Mouse (Mus musculus): ENCODE results near the gene Gm17662. TPM values are rescaled to one million over a fixed set of nuclear protein-coding genes. Genes with fewer than 3 reads are reported as not detected.

Gm17662 gene
- polyA plus RNA-seq (2015; fragmentation: Nextera tagmentation; extraction: Ambion mirVana): not detected in 2 replicates

GRCm38 (mm10) chr4:104857029-104857428 is at the start of gene Gm17662:
Gene Gm17662 (plus strand): TSS chr4:104857329.
- H3K9ac ChIP-seq (ENCODE audit: low read depth, low read length): no peak within 1 kb of the TSS
- ATAC-seq: no peak
- WGBS: 76% methylated on average over 1 of the region's 1 CpGs

GRCm38 (mm10) chr4:104810710-104811286 is 46.3 kb upstream of the Gm17662 start:
- Histone ChIP-seq H3K4me3 (ENCODE audit: low read length) (no peak overlapping the region), H3K9ac (ENCODE audit: low read depth, low read length) (no peak overlapping the region), H3K4me2 (ENCODE audit: low read depth, low read length) (no peak overlapping the region), H3K27me3 (replicated peaks; ENCODE audit: control insufficient read depth, insufficient read depth, low read length) (no peaks in the 10 kb centered on the region), H3K9me3 (ENCODE audit: control insufficient read depth, low read length) (no peaks in the 10 kb centered on the region), H3K4me1 (ENCODE audit: control insufficient read depth, insufficient read depth, low read length) (no peaks in the 10 kb centered on the region), H3K36me3 (ENCODE audit: control insufficient read depth, insufficient read depth, low read length) (no peaks in the 10 kb centered on the region), H3K27ac (ENCODE audit: low read length) (no peak overlapping the region)
- WGBS: 57% methylated on average over 10 of the region's 10 CpGs
- no peak for ATAC-seq

More at GRCm38 (mm10) chr4:104857029-104857428, at the start of gene Gm17662:
- H3K9me3 ChIP-seq (ENCODE audit: control insufficient read depth, low read length): no peaks in the 10 kb centered on the region
- no peaks in the 10 kb centered on the region for H3K27me3 ChIP-seq (replicated peaks; ENCODE audit: control insufficient read depth, insufficient read depth, low read length)
- H3K4me2 ChIP-seq (ENCODE audit: low read depth, low read length): no peak within 1 kb of the TSS
- no peak within 1 kb of the TSS for H3K27ac ChIP-seq (ENCODE audit: low read length)
- no peaks in the 10 kb centered on the region for H3K36me3 ChIP-seq (ENCODE audit: control insufficient read depth, insufficient read depth, low read length)
- no peak within 1 kb of the TSS for H3K4me3 ChIP-seq (ENCODE audit: low read length)
- no peaks in the 10 kb centered on the region for H3K4me1 ChIP-seq (ENCODE audit: control insufficient read depth, insufficient read depth, low read length)

DNA sequence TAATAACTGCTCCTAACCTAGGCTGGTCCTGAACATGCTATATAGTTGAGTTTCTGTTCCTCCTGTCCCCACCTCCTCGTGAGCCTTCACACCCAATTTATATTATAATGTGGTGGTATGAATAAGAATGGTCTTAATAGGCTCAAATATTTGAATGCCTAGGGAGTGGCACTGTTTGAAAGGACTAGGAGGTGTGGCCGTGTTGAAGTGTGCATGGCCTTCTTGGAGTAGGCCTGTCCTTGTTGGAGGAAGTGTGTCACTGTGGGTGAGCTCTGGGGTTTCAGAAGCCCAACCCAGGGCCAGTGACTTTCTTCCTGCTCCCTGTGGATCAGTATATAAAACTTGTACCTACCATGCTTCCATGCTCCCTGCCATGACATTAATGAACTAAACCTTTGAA is 43.5 kb upstream of the Gm17662 start:
- Histone ChIP-seq H3K27ac (ENCODE audit: low read length) (no peak overlapping the region), H3K4me3 (ENCODE audit: low read length) (no peak overlapping the region), H3K4me1 (ENCODE audit: control insufficient read depth, insufficient read depth, low read length) (no peaks in the 10 kb centered on the region), H3K4me2 (ENCODE audit: low read depth, low read length) (no peak overlapping the region), H3K9ac (ENCODE audit: low read depth, low read length) (no peak overlapping the region), H3K9me3 (ENCODE audit: control insufficient read depth, low read length) (no peaks in the 10 kb centered on the region), H3K36me3 (ENCODE audit: control insufficient read depth, insufficient read depth, low read length) (no peaks in the 10 kb centered on the region), H3K27me3 (replicated peaks; ENCODE audit: control insufficient read depth, insufficient read depth, low read length) (no peaks in the 10 kb centered on the region)
- no peak for ATAC-seq
- 83% methylated on average over 2 of the region's 2 CpGs for WGBS

- no peaks in the 10 kb centered on the region for H3K27me3 ChIP-seq (replicated peaks; ENCODE audit: control insufficient read depth, insufficient read depth, low read length)
- 83% methylated on average over 4 of the region's 4 CpGs for WGBS
- H3K4me2 ChIP-seq (ENCODE audit: low read depth, low read length): no peak overlapping the region
- no peak overlapping the region for H3K4me3 ChIP-seq (ENCODE audit: low read length)
- H3K27ac ChIP-seq (ENCODE audit: low read length): no peak overlapping the region
- no peaks in the 10 kb centered on the region for H3K9me3 ChIP-seq (ENCODE audit: control insufficient read depth, low read length)
- ATAC-seq: peak; percentile 64; the same call in 1 of the 2 replicates
- H3K9ac ChIP-seq (ENCODE audit: low read depth, low read length): no peak overlapping the region
- no peaks in the 10 kb centered on the region for H3K4me1 ChIP-seq (ENCODE audit: control insufficient read depth, insufficient read depth, low read length)
- no peaks in the 10 kb centered on the region for H3K36me3 ChIP-seq (ENCODE audit: control insufficient read depth, insufficient read depth, low read length)
Observed at GRCm38 (mm10) chr4:104816519-104817232, 40.5 kb upstream of the Gm17662 start.

GRCm38 (mm10) chr4:104817509-104817908 is 39.6 kb upstream of the Gm17662 start:
- Histone ChIP-seq H3K36me3 (ENCODE audit: control insufficient read depth, insufficient read depth, low read length) (no peaks in the 10 kb centered on the region), H3K9me3 (ENCODE audit: control insufficient read depth, low read length) (no peaks in the 10 kb centered on the region), H3K9ac (ENCODE audit: low read depth, low read length) (no peak overlapping the region), H3K27me3 (replicated peaks; ENCODE audit: control insufficient read depth, insufficient read depth, low read length) (no peaks in the 10 kb centered on the region), H3K27ac (ENCODE audit: low read length) (no peak overlapping the region), H3K4me3 (ENCODE audit: low read length) (no peak overlapping the region), H3K4me1 (ENCODE audit: control insufficient read depth, insufficient read depth, low read length) (no peaks in the 10 kb centered on the region), H3K4me2 (ENCODE audit: low read depth, low read length) (no peak overlapping the region)
- ATAC-seq: 0 out of 2 replicates have a peak, but pooled peaks have one; percentile 38
- WGBS: 61% methylated on average over 2 of the region's 2 CpGs

DNA sequence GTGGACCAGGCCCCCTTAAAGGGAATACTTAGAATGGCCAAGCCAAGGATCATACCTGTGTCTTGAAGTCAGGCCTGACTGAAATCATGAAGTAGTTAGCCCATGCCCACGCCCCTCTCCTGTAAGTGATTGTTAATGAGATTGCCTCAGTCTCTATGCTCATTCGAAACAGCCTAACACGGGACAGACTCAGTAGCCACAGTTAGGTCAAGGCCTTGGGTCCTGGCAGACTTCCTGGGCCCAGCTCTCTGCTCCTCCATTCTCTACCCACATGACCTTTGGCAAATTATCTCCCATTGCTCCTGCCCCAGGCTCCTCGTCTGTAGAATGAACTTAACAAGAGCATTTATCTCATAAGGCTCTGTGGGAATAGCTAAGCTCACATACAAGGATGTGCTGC is 38.1 kb upstream of the Gm17662 start:
- no peak for ATAC-seq
- no peak overlapping the region for H3K27ac ChIP-seq (ENCODE audit: low read length)
- H3K36me3 ChIP-seq (ENCODE audit: control insufficient read depth, insufficient read depth, low read length): no peaks in the 10 kb centered on the region
- H3K4me3 ChIP-seq (ENCODE audit: low read length): no peak overlapping the region
- no peak overlapping the region for H3K9ac ChIP-seq (ENCODE audit: low read depth, low read length)
- H3K4me1 ChIP-seq (ENCODE audit: control insufficient read depth, insufficient read depth, low read length): 0 out of 2 replicates have a peak, but pooled peaks cover 3% of the 10 kb centered on the region
- no peaks in the 10 kb centered on the region for H3K9me3 ChIP-seq (ENCODE audit: control insufficient read depth, low read length)
- H3K4me2 ChIP-seq (ENCODE audit: low read depth, low read length): no peak overlapping the region
- WGBS: 63% methylated on average over 4 of the region's 4 CpGs
- H3K27me3 ChIP-seq (replicated peaks; ENCODE audit: control insufficient read depth, insufficient read depth, low read length): no peaks in the 10 kb centered on the region

GRCm38 (mm10) chr4:104819891-104820290 is 37.2 kb upstream of the Gm17662 start:
- no peak overlapping the region for H3K4me3 ChIP-seq (ENCODE audit: low read length)
- H3K9me3 ChIP-seq (ENCODE audit: control insufficient read depth, low read length): no peaks in the 10 kb centered on the region
- no peak overlapping the region for H3K27ac ChIP-seq (ENCODE audit: low read length)
- H3K36me3 ChIP-seq (ENCODE audit: control insufficient read depth, insufficient read depth, low read length): no peaks in the 10 kb centered on the region
- no peaks in the 10 kb centered on the region for H3K27me3 ChIP-seq (replicated peaks; ENCODE audit: control insufficient read depth, insufficient read depth, low read length)
- no peak for ATAC-seq
- no peak overlapping the region for H3K4me2 ChIP-seq (ENCODE audit: low read depth, low read length)
- no peak overlapping the region for H3K9ac ChIP-seq (ENCODE audit: low read depth, low read length)
- 0 out of 2 replicates have a peak, but pooled peaks cover 3% of the 10 kb centered on the region for H3K4me1 ChIP-seq (ENCODE audit: control insufficient read depth, insufficient read depth, low read length)
- WGBS: 69% methylated on average over 4 of the region's 4 CpGs

- 47% methylated on average over 4 of the region's 4 CpGs for WGBS
- Histone ChIP-seq H3K9ac (ENCODE audit: low read depth, low read length) (no peak overlapping the region), H3K4me2 (ENCODE audit: low read depth, low read length) (no peak overlapping the region), H3K9me3 (ENCODE audit: control insufficient read depth, low read length) (no peaks in the 10 kb centered on the region), H3K4me3 (ENCODE audit: low read length) (no peak overlapping the region), H3K27ac (ENCODE audit: low read length) (peak overlapping the region; percentile 28; the same call in 1 of the 2 replicates), H3K27me3 (replicated peaks; ENCODE audit: control insufficient read depth, insufficient read depth, low read length) (no peaks in the 10 kb centered on the region), H3K36me3 (ENCODE audit: control insufficient read depth, insufficient read depth, low read length) (no peaks in the 10 kb centered on the region), H3K4me1 (ENCODE audit: control insufficient read depth, insufficient read depth, low read length) (0 out of 2 replicates have a peak, but pooled peaks cover 3% of the 10 kb centered on the region)
- ATAC-seq: peak; percentile 88
Observed at GRCm38 (mm10) chr4:104823597-104824101, 33.5 kb upstream of the Gm17662 start.

DNA sequence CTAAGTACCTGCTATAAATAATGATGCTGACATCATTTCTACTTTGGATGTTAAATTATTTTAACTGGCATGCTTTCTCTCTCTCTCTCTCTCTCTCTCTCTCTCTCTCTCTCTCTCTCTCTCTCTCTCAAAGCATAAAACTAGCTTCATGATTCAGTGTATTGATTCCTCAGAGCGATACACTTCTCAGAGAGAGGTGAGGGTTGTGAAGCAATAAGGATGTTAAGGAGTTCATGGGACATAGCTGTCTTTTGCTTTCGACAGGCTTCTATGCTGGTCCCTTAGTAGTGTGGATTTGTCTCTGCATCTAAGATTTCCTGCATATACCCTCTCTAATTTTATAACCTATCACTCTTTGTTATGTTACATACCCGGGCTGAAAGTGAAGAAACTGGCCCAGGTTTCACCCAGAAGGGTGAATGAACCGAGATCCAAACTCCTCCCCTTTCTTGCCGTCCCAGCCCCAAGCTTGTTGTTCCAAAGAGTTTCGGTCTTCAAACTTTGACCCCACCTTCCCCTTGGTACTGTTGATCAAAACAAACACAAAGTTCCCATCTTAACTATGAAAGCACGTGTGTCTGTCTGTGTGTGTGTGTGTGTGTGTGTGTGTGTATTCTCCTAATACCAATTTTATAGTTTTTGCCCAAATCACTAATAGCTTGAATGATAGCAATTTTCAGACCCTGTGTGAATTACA is 32.6 kb upstream of the Gm17662 start:
- 59% methylated on average over 7 of the region's 7 CpGs for WGBS
- Histone ChIP-seq H3K27me3 (replicated peaks; ENCODE audit: control insufficient read depth, insufficient read depth, low read length) (no peaks in the 10 kb centered on the region), H3K36me3 (ENCODE audit: control insufficient read depth, insufficient read depth, low read length) (no peaks in the 10 kb centered on the region), H3K9me3 (ENCODE audit: control insufficient read depth, low read length) (no peaks in the 10 kb centered on the region), H3K9ac (ENCODE audit: low read depth, low read length) (no peak overlapping the region), H3K4me2 (ENCODE audit: low read depth, low read length) (no peak overlapping the region), H3K4me1 (ENCODE audit: control insufficient read depth, insufficient read depth, low read length) (0 out of 2 replicates have a peak, but pooled peaks cover 3% of the 10 kb centered on the region), H3K4me3 (ENCODE audit: low read length) (no peak overlapping the region), H3K27ac (ENCODE audit: low read length) (no peak overlapping the region)
- 0 out of 2 replicates have a peak, but pooled peaks have one; percentile 21 for ATAC-seq
